Mouse (Mus musculus) testis, postnatal 14 days (tissue): ENCODE measurements around the gene Rsph10b.
"Not testable (repeated sequence)": the region's sequence is repeated elsewhere in the genome, so short reads cannot be mapped to it uniquely, and the experiment has no call there.

ENCODE experiments used
- DNase-seq: peaks from one replicate; pipeline ENCODE4 v3.0.0; 2021; ENCODE audit warnings: low spot score

Rsph10b gene

DNA sequence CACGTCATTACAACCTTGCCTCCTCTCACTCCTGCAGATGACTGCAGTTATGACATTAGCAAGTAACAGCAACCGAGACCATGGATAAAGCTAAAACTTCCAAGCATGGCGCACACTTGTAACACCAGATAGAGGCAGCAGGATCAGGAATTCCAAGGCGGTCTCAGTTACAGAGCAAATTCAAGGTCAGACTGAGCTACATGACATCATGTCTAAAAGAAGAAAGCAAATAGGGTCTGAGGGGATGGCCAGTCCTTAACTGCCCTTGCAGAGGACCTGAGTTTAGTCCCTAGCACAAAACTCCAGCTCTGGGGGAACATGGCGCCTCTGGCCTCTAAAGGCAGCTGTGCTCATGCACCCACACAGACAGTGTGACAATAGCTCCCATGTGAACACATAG, 61.0 kb downstream of the Rsph10b start:
- no peak for DNase-seq

DNA sequence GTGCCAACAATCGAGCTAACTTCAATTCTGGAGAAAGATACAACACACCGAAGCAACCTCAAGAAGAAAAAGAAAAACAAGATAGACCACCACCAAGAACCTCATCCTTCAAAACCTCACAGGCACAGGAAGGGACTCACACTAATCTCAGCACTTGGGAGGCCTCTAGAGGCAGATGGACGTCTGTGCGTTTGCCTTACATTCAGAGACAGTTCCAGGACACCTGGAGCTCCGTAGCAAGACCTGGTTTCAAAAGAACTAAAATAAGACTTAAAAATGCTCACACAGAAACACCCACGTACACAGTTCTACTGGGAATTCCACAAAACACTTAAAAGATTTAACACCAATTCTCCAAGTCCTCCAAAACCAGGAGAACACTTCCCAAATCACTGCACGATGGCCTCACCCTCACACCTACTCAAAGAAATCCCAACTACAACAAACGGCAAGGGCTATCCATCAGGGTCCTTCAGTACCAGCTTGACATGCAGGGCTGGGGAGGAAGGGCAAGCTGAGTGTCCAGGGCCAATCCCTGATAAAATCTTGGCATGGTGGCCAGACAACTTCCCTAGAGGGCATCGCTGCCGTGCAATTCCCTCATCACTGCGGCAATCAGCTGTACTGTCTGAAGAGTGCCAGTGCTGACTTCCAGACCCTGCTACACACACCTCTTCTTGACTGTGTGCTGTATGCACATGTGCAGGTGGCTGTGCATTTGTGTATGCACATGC, 62.0 kb downstream of the Rsph10b start:
- no peak for DNase-seq

DNA sequence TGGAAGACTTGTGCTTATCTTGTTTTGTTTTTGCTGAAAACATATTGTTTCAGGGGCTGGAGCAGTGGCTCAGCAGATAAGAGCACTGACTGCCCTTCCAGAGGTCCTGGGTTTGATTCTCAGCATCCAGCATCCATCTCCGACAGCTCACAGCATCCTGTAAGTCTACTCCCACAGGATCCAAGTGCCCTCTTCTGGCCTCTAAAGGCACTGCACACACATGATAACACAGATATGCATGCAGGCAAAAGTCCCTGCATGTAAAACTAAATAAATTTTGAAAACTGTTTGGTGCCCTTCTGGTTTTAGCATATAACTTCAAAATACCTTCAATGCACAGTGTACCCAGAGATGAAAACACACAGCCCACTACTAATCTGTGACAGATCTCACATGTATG, 66.6 kb downstream of the Rsph10b start:
- no peak for DNase-seq

DNA sequence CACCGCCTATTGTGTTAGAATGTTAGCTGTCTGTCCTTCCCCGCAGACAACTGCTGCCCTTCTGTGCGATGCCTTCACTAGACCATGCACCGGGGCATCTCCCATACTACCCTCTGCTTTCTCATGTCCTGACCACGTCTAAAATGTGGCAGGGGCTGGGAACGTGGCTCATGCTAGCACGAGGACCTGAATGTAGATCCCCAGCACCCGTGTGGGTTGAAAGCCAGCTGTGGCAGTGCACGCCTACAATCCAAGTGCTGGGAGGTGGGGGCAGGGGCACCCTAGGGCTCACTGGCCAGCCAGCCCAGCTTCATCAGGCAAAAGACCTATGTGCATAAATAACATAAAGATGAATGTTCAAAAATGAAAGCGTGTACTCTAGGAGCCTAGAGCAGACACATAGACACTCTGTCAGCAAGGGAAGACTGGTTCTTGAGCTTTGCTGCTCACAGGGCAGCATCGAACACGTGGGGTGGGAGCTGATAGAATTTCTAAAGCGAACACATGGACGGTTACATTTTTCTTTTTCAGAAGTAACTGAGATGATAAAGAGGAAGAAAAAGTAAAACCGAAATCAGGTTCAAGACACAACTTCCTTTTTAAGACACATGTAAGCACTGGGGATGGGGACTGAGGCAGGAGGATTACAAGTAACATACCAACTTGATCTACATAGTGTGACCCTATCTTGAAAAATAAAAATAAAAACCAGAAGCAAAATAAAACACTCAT, 69.8 kb downstream of the Rsph10b start:
- no peak for DNase-seq

DNA sequence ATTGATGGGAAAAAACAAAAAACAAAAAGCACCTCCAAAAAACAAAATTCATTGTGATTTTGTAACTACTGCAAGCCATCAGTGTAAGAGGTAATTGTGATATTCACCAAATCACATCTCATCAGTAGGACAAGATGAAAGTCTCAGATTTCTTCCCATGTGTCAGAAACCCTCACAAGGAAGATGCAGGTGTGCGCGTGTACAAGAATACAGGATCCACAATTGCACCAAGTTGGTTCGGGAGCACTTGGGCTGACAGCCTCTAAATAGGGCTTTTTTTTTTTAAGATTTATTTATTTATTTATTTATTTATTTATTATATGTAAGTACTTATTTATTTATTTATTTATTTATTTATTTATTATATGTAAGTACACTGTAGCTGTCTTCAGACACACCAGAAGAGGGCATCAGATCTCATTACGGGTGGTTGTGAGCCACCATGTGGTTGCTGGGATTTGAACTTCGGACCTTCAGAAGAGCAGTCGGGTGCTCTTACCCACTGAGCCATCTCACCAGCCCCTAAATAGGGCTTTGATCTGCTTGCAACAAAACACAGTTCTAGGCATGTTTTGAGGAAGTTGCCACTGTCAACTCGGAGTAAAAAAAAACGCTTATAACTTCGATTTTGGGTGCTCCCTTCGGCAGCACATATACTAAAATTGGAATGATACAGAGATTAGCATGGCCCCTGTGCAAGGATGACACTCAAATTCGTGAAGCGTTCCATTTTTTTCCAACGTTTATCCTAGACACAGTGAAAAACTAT, 80.7 kb downstream of the Rsph10b start:
- not testable (repeated sequence) for DNase-seq

DNA sequence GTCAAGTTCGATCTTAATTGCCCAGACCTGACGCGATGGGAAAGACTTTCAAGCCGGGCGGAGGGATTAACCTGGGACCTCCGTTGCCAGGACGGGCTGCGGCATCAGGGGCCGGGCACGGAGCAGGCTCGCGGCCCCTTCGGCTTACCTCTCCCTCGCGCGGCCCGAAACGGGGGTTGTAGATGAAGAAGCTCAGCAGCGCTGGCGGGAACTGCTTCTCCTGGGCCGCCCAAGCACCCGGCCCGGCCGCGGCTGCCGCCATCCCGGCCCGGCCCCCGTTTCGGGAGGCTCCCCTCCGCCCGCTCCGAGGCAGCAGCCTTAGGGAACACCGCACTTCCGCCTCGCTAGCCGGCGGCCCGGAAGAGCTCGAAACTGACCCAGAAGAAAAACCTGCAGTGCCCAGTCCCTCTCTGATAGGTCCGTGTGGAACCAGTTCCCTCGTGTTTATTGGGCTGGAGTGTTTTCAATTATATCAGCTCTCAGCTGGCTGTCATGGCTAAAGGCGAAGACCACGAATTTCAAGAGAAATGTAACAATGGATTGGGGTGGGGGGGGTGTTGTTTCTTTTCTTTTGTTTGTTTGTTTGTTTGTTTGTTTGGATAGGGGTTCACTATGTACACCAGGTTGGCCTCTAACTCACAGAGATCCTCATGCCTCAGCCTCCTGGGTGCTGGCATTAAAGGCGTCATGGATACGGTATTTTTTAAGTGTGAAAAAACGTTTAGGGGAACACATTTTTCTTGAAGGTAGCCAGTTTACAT, 81.9 kb downstream of the Rsph10b start, which contains the start of gene Ccz1:
Ccz1 (minus strand) TSS at position 327 of the 761 bp plus-strand sequence.
- DNase-seq, result peak; percentile 88

DNA sequence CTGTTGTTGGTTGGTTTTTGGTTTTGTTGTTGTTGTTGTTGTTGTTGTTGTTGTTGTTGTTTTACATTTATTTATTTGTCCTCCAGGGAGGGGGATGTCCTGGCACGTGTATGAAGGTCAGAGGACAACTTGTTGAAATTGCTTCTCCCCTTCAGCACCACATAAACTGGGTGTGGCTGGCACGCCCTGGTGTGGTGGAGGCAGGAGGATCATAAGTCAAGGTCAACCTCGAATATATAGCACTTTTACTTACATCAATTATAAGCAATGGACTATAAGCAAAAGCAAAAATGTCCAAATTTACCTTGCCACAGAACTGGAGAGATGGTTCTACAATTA, 82.4 kb downstream of the Rsph10b start:
- DNase-seq, result no peak

DNA sequence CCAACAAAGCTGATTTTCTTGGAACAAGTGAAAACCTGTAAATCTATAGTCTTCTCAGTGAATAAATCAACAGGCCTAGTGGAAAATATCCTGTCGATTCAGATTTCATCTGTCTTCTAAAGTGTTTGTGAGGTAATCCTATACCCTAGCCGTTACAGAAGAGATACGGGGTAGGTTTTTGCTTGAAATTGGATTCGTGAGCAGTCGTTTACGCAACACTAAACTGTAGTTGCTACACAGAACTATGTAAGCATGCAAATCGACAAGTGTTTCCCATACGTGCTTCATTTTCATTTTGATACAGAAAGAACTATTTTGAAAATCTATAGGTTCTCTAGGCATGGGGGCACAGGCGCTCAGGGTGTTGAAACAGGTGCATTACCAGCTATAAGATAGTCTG, 83.0 kb downstream of the Rsph10b start:
- no peak for DNase-seq

DNA sequence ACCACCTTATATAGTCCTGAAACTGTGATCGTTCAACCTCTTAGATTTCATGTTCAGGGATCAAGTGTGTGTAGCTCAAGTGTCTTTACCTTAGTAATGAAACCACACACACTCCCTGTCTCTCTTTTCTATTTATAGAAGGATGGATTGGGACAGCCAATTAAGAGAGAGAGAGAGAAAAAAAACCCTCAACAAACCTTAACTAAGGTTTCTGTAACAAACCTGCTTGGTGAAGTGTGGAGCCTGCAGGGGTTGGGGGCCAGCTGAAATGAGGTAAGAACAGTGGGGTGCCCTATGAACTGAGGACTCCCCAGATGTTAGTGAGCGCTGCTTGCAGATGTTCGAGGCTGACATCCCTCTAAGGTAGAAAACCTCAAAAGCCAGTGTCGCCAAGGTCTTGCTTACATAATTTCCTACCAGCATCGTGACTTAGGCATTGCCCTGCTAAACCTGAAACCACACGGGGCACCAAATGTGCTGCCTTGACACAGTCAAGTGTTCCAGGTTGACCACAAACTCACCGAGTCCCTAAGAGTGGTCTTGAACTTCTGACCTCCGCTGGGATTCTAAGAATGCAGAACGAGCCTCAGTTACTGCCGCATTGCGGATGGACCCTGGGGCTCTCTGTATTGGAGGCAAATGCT, 93.9 kb downstream of the Rsph10b start, which contains the start of gene Ocm:
Ocm (minus strand) TSS at position 51 of the 644 bp plus-strand sequence.
- DNase-seq, result no peak

DNA sequence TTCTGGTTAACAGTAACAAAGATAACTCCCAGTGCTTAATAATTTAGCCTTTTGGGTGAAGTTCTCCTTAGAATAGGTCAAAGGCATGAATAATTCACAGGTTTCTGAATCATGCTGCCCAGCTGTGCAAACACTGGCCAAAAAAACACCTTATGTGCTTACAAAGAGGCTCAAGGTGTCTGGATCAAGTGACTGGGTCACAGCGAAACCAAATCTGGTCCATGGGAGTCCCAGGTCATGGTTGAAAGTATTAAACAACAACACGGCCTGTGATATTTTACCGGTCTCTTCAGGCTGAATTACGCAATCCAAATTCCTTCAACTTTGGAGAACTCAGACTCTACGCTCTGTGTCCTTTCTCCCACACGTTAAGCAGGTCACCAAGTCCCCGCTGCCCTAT, 99.7 kb downstream of the Rsph10b start:
- no peak for DNase-seq

DNA sequence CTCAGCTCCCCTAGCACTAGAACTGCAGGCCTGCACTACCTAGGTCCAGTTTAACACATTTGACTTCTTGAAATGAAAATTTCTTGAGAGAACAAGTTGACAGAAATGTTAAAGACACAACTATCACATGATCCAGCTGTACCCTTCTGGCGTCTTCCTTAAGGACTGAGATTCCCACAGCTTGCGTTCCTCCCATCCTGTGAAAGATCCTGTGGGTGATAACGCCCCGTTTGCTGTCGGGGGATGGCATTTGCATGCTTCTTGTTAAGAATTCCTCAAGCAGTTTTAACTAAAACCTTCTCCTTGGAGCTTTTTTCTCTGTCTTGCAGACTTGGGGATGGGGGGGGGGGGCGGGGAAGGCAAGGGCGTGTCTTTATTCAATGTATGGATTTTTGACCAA, 101.7 kb downstream of the Rsph10b start:
- no peak for DNase-seq
